Mouse (Mus musculus) embryonic facial prominence, embryonic 10.5 days (tissue): Measurements from ENCODE around the gene Slc2a8. TPM values are rescaled to one million over a fixed set of nuclear protein-coding genes. Genes with fewer than 3 reads are reported as not detected.

Experiments used
- DNase-seq: peaks from one replicate; pipeline ENCODE4 v3.0.0-alpha.2; 2017; ENCODE audit warnings: low spot score
- H3K27ac ChIP-seq: fragments of 300-500 bp; sonication (generic); replicated peaks from 2 replicates; pipeline ENCODE4 v1.5.1; 2016; ENCODE audit warnings: mild to moderate bottlenecking
- H3K27me3 ChIP-seq: fragments of 300-500 bp; sonication (generic); replicated peaks from 2 replicates; pipeline ENCODE4 v1.6.1; 2016; ENCODE audit warnings: low read depth, mild to moderate bottlenecking; ENCODE audit not compliant: poor library complexity, severe bottlenecking
- H3K36me3 ChIP-seq: fragments of 300-500 bp; sonication (generic); replicated peaks from 2 replicates; pipeline ENCODE4 v1.6.1; 2016; ENCODE audit warnings: mild to moderate bottlenecking, moderate library complexity
- H3K4me1 ChIP-seq: fragments of 300-500 bp; sonication (generic); 2 replicates; pipeline ENCODE4 v1.6.1; 2016
- H3K4me3 ChIP-seq: fragments of 300-500 bp; sonication (generic); 2 replicates; pipeline ENCODE4 v1.5.1; 2016; ENCODE audit warnings: mild to moderate bottlenecking, moderate library complexity
- H3K9me3 ChIP-seq: fragments of 300-500 bp; sonication (generic); 2 replicates; pipeline ENCODE4 v1.6.1; 2016; ENCODE audit warnings: mild to moderate bottlenecking
- WGBS: fragments of 180-500 bp; shearing (Covaris S2); methylation state at CpG from one replicate; pipeline ENCODE4 v1.1.7; 2016; 5-methylcytosine and 5-hydroxymethylcytosine counted together
- polyA plus RNA-seq: library from polyadenylated mRNA; unstranded; fragments of >200 nt; fragmentation: Nextera tagmentation; extraction: Ambion mirVana; gene quantifications from 2 replicates; pipeline ENCODE4 v1.2.1, GENCODE M21; 2016

Gene Slc2a8
- polyA plus RNA-seq, 1 experiment from 2014 or later: 21.5 TPM

- no peak for DNase-seq
- Histone ChIP-seq H3K27ac (no peak overlapping the region), H3K36me3 (peaks cover 73% of the 10 kb centered on the region), H3K27me3 (no peaks in the 10 kb centered on the region), H3K4me3 (no peak overlapping the region), H3K9me3 (no peaks in the 10 kb centered on the region), H3K4me1 (peaks cover 18% of the 10 kb centered on the region)
- WGBS: 93% methylated on average over 24 of the region's 24 CpGs
Measured at GRCm38 (mm10) chr2:32923551-32924250, 58.2 kb downstream of the Slc2a8 start.

Other genes starting within 250 kb of the Slc2a8 start
- 0.52 and 0.57 TPM in 2 replicates for gene 6330409D20Rik, start 241.1 kb downstream of the Slc2a8 start, polyA plus RNA-seq
- 48.9 and 53.5 TPM in 2 replicates for gene Tor2a, start 224.8 kb downstream of the Slc2a8 start, polyA plus RNA-seq
- 0.31 and 0.34 TPM in 2 replicates for gene Ttc16, start 206.4 kb downstream of the Slc2a8 start, polyA plus RNA-seq
- 5.3 and 6.4 TPM in 2 replicates for gene Ptrh1, start 206.3 kb downstream of the Slc2a8 start, polyA plus RNA-seq
- 0.54 and 0.60 TPM in 2 replicates for gene Cfap157, start 197.7 kb downstream of the Slc2a8 start, polyA plus RNA-seq
- gene Stxbp1, start 134.8 kb downstream of the Slc2a8 start, polyA plus RNA-seq: 24.4 and 25.1 TPM in 2 replicates
- gene Fam129b, start 106.0 kb downstream of the Slc2a8 start, polyA plus RNA-seq: 43.9 and 46.4 TPM in 2 replicates
- 196 and 200 TPM in 2 replicates for gene Rpl12, start 20.5 kb downstream of the Slc2a8 start, polyA plus RNA-seq
- gene Lrsam1, start 20.5 kb downstream of the Slc2a8 start, polyA plus RNA-seq: 7.8 and 8.9 TPM in 2 replicates
- 5.7 and 10.6 TPM in 2 replicates for gene Garnl3, start 149.6 kb upstream of the Slc2a8 start, polyA plus RNA-seq
- gene Angptl2, start 234.0 kb upstream of the Slc2a8 start, polyA plus RNA-seq: 30.1 and 33.8 TPM in 2 replicates